Mouse (Mus musculus) brain, embryonic 14.5 days (tissue): ENCODE measurements around the gene Ccdc85a.

ENCODE experiments used
- CTCF ChIP-seq: fragments of 200-500 bp; IDR thresholded peaks from 2 replicates; pipeline ENCODE4 v1.5.1; 2012; ENCODE audit warnings: inconsistent platforms, mild to moderate bottlenecking, moderate library complexity, borderline replicate concordance; ENCODE audit not compliant: insufficient read depth, insufficient read length; ENCODE audit errors: extremely low read depth
- POLR2A ChIP-seq: fragments of 200-500 bp; IDR thresholded peaks from 2 replicates; pipeline ENCODE4 v1.6.1; 2012; ENCODE audit warnings: mild to moderate bottlenecking, inconsistent platforms, borderline replicate concordance; ENCODE audit not compliant: poor library complexity, insufficient read depth, insufficient read length, severe bottlenecking; ENCODE audit errors: extremely low read depth

- TF ChIP-seq POLR2A (no peak), CTCF (no peak)
Observed at GRCm38 (mm10) chr11:28477088-28477487, 107.0 kb downstream of the Ccdc85a start.
